In genomic region chr16:95207547-95207946, GRCm38 (mm10) we compare ENCODE assay signal across 17 mouse cellular contexts. TPM values are rescaled to one million over a fixed set of nuclear protein-coding genes. Genes with fewer than 3 reads are reported as not detected.
"Had no signal": no experiment of that assay in that cellular context is flagged by ENCODE, and none has a peak within 500 bp of the region (broad histone marks: within the 10 kb centered on the region; RNA-seq: fewer than 3 reads in every experiment).

No protein-coding gene starts in this region.

- ATAC-seq: midbrain, embryonic 13.5 days; midbrain, embryonic 15.5 days had no signal

- DNase-seq: lung, adult 18-20 months; lung, embryonic 14.5 days; lung, postnatal 10 days; lung, postnatal 4 days; right cerebral cortex, postnatal 14 days; thymus, adult 2 months; thymus, postnatal 25 days; thymus, postnatal 4 days had no signal

- H3K4me1 ChIP-seq: midbrain, embryonic 13.5 days; midbrain, embryonic 15.5 days; neural tube, embryonic 12.5 days had no signal

- H3K4me3 ChIP-seq: megakaryocyte, embryonic 14.5 days; midbrain, embryonic 13.5 days; midbrain, embryonic 15.5 days; neural tube, embryonic 12.5 days had no signal

- H3K4me2 ChIP-seq: lung, embryonic 14.5 days; midbrain, embryonic 11.5 days; midbrain, embryonic 13.5 days; midbrain, embryonic 15.5 days; neural tube, embryonic 12.5 days had no signal

- H3K27me3 ChIP-seq: midbrain, embryonic 13.5 days; midbrain, embryonic 15.5 days; neural tube, embryonic 12.5 days had no signal

- H3K36me3 ChIP-seq: midbrain, embryonic 13.5 days; midbrain, embryonic 15.5 days; neural tube, embryonic 12.5 days had no signal

- H3K27ac ChIP-seq: liver, embryonic 14.5 days; midbrain, embryonic 13.5 days; midbrain, embryonic 15.5 days; neural tube, embryonic 12.5 days had no signal

- H3K9ac ChIP-seq: liver, embryonic 14.5 days; lung, embryonic 14.5 days; midbrain, embryonic 13.5 days; midbrain, embryonic 15.5 days; neural tube, embryonic 12.5 days had no signal

- H3K9me3 ChIP-seq: midbrain, embryonic 13.5 days; midbrain, embryonic 15.5 days; neural tube, embryonic 12.5 days had no signal

RNA-seq across cellular contexts. Expression of gene Kcnj15, which starts 49.8 kb away (rescaled TPM):
- total RNA-seq: midbrain, postnatal 0 days; monocyte, adult 5-6 weeks; neutrophil, adult 5-6 weeks had no signal
